Mouse (Mus musculus) ovary, adult 18-20 months (tissue): Measurements from ENCODE around the gene Rhbdf1.
A peak's percentile ranks its signal among the peaks of the same experiment; 100 is the strongest.

Source experiments
- DNase-seq: peaks from one replicate; pipeline ENCODE4 v3.0.0; 2022; ENCODE audit warnings: low spot score, mixed read lengths

Gene Rhbdf1

GRCm38 (mm10) chr11:32221951-32222409, at the start of gene Rhbdf1:
TSS of gene Rhbdf1 (minus strand) at chr11:32222300.
- DNase-seq: peak; percentile 49

GRCm38 (mm10) chr11:32271178-32271577, 49.1 kb upstream of the Rhbdf1 start:
- no peak for DNase-seq

DNA sequence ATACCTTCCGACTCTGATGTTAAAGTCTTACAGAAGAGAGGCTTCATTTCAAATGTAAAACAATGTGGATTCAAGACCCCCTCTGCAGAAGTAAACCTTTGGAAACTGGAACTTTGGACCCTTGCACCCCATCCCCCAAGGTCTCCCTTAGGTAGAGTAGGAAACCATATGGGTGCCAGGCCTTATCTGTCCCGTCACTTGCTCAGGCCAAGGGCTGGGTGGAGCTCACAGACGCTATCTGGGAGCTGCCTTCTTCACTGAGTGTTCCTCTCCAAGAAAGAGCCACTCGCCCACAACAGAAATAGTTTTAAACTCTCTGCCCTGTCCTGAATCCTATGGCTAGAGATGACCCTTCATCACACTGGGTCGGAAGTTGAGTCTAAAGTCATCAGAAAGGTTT, 46.9 kb upstream of the Rhbdf1 start:
- DNase-seq: no peak

GRCm38 (mm10) chr11:32267964-32268363, 45.9 kb upstream of the Rhbdf1 start:
- no peak for DNase-seq

GRCm38 (mm10) chr11:32267188-32267884, 45.2 kb upstream of the Rhbdf1 start, which contains the start of gene Nprl3:
TSS of gene Nprl3 (minus strand) at chr11:32267707.
- peak; percentile 93 for DNase-seq

- no peak for DNase-seq
These were observed 44.7 kb upstream of the Rhbdf1 start for GRCm38 (mm10) chr11:32266776-32267175.

DNA sequence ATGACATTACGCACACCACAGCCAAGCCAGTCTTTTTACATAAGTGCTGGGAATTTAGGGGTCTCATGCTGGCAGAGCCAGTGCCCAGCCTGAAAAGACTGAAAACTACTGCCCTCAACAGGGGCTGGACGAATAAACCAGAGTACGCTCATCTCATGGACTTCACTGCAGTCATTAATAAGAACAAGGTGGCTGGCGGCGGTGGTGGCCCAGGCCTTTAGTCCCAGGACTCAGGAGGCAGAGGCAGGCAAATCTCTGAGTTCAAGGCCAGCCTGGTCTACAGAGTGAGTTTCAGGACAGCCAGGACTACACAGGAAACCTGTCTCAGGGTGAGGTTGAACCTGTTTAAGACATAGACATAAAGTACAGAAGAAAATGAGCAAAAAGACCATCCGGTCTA, 44.1 kb upstream of the Rhbdf1 start:
- no peak for DNase-seq

DNA sequence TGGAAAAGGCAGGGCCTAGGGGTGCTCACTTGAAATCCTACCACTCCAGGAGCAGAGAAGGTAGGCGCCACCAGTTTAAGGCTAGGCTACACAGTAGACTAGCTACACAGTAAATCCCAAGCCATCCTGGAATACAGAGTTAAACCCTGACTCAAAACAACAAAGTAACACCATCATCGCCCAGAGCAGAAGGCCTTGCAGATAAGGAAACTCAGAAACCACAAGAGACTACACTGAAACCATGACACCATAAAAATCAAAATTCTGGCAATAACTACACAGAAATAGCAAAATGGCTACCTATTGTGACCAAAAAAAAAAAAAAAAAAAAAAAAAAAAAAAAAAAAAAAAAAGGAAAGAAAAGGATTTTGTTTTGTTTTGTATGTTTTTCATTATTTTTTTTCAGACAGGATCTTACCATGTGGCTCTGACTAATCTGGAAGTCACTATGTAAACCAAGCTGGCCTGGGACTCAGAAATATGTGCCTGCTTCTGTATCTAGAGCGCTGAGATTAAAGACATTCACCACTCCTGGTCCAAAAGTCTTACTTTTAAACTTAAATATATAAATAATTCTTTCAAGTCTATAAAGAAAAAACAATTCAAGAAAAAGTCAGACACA, 43.1 kb upstream of the Rhbdf1 start:
- DNase-seq: no peak

DNA sequence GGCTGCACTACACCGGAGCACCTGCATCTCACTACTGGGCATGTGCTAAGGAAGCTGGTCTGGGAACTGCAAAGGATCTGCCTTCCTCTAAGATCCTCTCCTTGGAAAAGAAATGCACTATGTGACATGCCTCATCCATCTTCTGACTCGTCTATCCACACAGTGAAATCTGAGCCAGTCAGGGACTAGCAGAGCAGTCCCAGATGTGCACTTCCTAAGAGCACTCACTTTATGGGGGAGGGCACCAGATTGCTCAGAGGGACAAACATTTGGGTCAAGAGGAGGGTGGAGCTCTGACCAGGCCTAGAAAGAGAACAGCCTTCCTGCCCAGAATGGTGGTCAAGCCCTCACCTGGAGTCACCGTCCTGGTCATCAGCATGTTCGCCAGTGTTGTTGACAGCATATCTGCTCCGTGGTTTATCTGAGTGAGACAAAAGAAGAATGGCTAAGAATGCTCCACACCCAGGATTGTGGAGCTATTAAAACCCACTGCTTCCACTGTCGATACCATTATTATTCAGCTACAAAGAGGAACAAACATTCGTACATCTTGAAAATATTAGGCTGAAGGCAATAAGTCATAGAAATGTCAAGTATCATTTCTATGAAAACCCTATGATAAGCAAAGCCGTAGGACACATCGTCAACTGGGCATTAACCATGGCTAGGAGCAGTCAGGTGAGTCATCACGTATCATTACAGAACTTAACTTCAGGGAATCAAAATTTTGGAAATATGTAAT, 40.7 kb upstream of the Rhbdf1 start:
- no peak for DNase-seq

GRCm38 (mm10) chr11:32256566-32256965, 34.5 kb upstream of the Rhbdf1 start:
- no peak for DNase-seq

GRCm38 (mm10) chr11:32256146-32256545, 34.0 kb upstream of the Rhbdf1 start:
- no peak for DNase-seq

- DNase-seq: no peak
These were observed 31.0 kb upstream of the Rhbdf1 start for GRCm38 (mm10) chr11:32253121-32253520.

- no peak for DNase-seq
These were observed 29.0 kb upstream of the Rhbdf1 start for GRCm38 (mm10) chr11:32250880-32251763.

- no peak for DNase-seq
These were observed 26.2 kb upstream of the Rhbdf1 start for GRCm38 (mm10) chr11:32248350-32248749.

- DNase-seq: no peak
These were observed 25.0 kb upstream of the Rhbdf1 start for GRCm38 (mm10) chr11:32247068-32247467.

DNA sequence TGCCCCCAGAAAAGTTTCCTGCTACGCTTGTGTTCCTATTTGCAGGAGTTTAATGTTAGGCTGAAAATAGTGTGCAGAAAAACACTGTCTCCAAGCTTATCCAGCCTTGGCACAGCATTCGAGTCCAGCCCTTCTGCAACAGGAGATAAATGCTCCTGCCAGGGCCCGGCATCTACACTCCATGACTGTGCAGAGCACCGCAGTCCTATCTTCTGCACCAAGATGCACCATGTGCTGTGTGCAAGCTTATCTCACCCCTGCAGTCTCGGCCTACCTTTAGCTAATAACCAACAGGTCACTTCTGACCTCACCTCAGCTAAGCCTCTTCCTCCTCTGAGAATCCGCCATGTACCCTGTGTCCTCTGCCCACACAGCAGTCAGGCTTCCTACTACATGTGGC, 23.5 kb upstream of the Rhbdf1 start:
- no peak for DNase-seq

DNA sequence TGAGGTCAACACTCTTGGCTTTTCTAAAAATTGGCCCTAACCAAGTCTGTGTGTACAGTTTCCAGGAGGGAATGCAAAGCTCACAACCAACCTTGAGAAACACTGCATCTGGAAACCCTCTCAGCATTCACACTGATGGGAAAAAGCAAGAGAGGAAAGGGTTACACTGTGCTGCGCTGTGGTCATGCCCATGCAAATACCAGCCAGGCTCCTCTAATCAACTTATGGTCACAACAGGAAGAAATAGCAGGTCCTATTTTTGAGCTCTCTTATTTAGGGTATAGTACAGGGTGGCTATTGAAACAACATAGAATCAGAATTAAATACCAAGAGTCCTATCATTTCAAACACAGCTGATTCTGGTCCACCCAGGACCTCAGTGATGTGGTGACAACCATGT, 22.5 kb upstream of the Rhbdf1 start:
- no peak for DNase-seq

DNA sequence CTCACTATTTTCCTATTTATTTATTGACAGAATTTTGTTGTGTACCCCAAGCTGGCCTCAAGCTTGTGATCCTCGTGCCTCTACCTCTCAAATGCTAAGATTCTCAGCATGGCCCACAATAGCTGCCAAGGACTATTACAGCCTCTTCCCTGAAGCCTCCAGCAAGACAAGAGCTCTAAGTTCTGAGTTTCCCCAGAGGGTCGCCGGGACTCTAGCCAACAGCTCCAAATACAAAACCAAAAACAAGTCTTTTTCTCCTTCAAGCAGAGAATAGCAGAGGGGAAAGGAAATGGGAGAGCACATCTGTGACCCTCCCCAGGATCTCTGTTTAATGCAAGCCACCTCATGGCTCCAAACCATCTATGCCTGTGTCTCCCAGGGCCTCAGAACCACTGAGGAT, 22.0 kb upstream of the Rhbdf1 start:
- no peak for DNase-seq

GRCm38 (mm10) chr11:32243205-32243955, 21.3 kb upstream of the Rhbdf1 start:
- DNase-seq: peak; percentile 30

- DNase-seq: no peak
These were observed 20.1 kb upstream of the Rhbdf1 start for GRCm38 (mm10) chr11:32242209-32242608.

GRCm38 (mm10) chr11:32241391-32241790, 19.3 kb upstream of the Rhbdf1 start:
- no peak for DNase-seq
